Mouse (Mus musculus) hindbrain, embryonic 12.5 days (tissue): Measurements from ENCODE around the gene Rabgap1l. TPM values are rescaled to one million over a fixed set of nuclear protein-coding genes. Genes with fewer than 3 reads are reported as not detected.
"Not testable (repeated sequence)": the region's sequence is repeated elsewhere in the genome, so short reads cannot be mapped to it uniquely, and the experiment has no call there.

ENCODE experiments used
- ATAC-seq: fragments of 200-750 bp; cut with Nextera tagmentation; 2 replicates; pipeline ENCODE4 v1.8.0; 2017; ENCODE audit warnings: moderate TSS enrichment; ENCODE audit not compliant: low FRiP score
- H3K27ac ChIP-seq: fragments of 300-500 bp; sonication (generic); 2 replicates; pipeline ENCODE4 v1.5.1; 2016; ENCODE audit warnings: mild to moderate bottlenecking
- H3K27me3 ChIP-seq: fragments of 300-500 bp; sonication (generic); 2 replicates; pipeline ENCODE4 v1.6.1; 2016; ENCODE audit warnings: mild to moderate bottlenecking
- H3K36me3 ChIP-seq: fragments of 300-500 bp; sonication (generic); 2 replicates; pipeline ENCODE4 v1.6.1; 2016; ENCODE audit warnings: mild to moderate bottlenecking
- H3K4me1 ChIP-seq: fragments of 300-500 bp; sonication (generic); 2 replicates; pipeline ENCODE4 v1.6.1; 2016
- H3K4me2 ChIP-seq: fragments of 300-500 bp; sonication (generic); replicated peaks from 2 replicates; pipeline ENCODE4 v1.6.1; 2016; ENCODE audit warnings: mild to moderate bottlenecking
- H3K4me3 ChIP-seq: fragments of 300-500 bp; sonication (generic); 2 replicates; pipeline ENCODE4 v1.5.1; 2016; ENCODE audit warnings: mild to moderate bottlenecking
- H3K9ac ChIP-seq: fragments of 300-500 bp; sonication (generic); 2 replicates; pipeline ENCODE4 v1.6.1; 2016; ENCODE audit warnings: mild to moderate bottlenecking, moderate library complexity
- H3K9me3 ChIP-seq: fragments of 300-500 bp; sonication (generic); replicated peaks from 2 replicates; pipeline ENCODE4 v1.6.1; 2016; ENCODE audit warnings: mild to moderate bottlenecking
- WGBS: fragments of 180-500 bp; shearing (Covaris S2); methylation state at CpG from one replicate; pipeline ENCODE4 v1.1.7; 2016; 5-methylcytosine and 5-hydroxymethylcytosine counted together
- polyA plus RNA-seq: library from polyadenylated mRNA; unstranded; fragments of >200 nt; fragmentation: Nextera tagmentation; extraction: Ambion mirVana; gene quantifications from 2 replicates; pipeline ENCODE4 v1.2.1, GENCODE M21; 2016

Rabgap1l gene
- polyA plus RNA-seq, 1 experiment from 2014 or later: 20.5 TPM

- peak overlapping the region; percentile 2; the same call in 1 of the 2 replicates for H3K4me2 ChIP-seq
- no peak overlapping the region for H3K4me3 ChIP-seq
- peaks cover 4% of the 10 kb centered on the region for H3K4me1 ChIP-seq
- H3K27me3 ChIP-seq: no peaks in the 10 kb centered on the region
- peak overlapping the region; percentile 62 for H3K27ac ChIP-seq
- H3K36me3 ChIP-seq: no peaks in the 10 kb centered on the region
- ATAC-seq: peak; percentile 74
- H3K9me3 ChIP-seq: no peaks in the 10 kb centered on the region
- H3K9ac ChIP-seq: no peak overlapping the region
- WGBS: 67% methylated on average over 5 of the region's 5 CpGs
These were observed 505.9 kb downstream of the Rabgap1l start for GRCm38 (mm10) chr1:160287058-160287645.

- peak; percentile 60; the same call in 1 of the 2 replicates for ATAC-seq
- peaks cover 4% of the 10 kb centered on the region for H3K4me1 ChIP-seq
- no peaks in the 10 kb centered on the region for H3K9me3 ChIP-seq
- no peak overlapping the region for H3K9ac ChIP-seq
- no peaks in the 10 kb centered on the region for H3K36me3 ChIP-seq
- H3K4me3 ChIP-seq: no peak overlapping the region
- 58% methylated on average over 7 of the region's 7 CpGs for WGBS
- peak overlapping the region; percentile 62 for H3K27ac ChIP-seq
- H3K27me3 ChIP-seq: no peaks in the 10 kb centered on the region
- peak overlapping the region; percentile 2; the same call in 1 of the 2 replicates for H3K4me2 ChIP-seq
These were observed 506.5 kb downstream of the Rabgap1l start for GRCm38 (mm10) chr1:160286400-160287057.

- H3K36me3 ChIP-seq: no peaks in the 10 kb centered on the region
- WGBS: 66% methylated on average over 4 of the region's 4 CpGs
- H3K9me3 ChIP-seq: no peaks in the 10 kb centered on the region
- H3K27me3 ChIP-seq: no peaks in the 10 kb centered on the region
- ATAC-seq: no peak
- H3K4me2 ChIP-seq: no peak overlapping the region
- H3K4me3 ChIP-seq: no peak overlapping the region
- H3K9ac ChIP-seq: no peak overlapping the region
- no peak overlapping the region for H3K27ac ChIP-seq
- H3K4me1 ChIP-seq: peaks cover 4% of the 10 kb centered on the region
These were observed 508.8 kb downstream of the Rabgap1l start for GRCm38 (mm10) chr1:160284241-160284640.

- H3K27me3 ChIP-seq, H3K36me3 ChIP-seq, H3K9ac ChIP-seq, H3K9me3 ChIP-seq, H3K4me1 ChIP-seq, H3K4me3 ChIP-seq, ATAC-seq, H3K27ac ChIP-seq, H3K4me2 ChIP-seq: not testable (repeated sequence)
- WGBS: 93% methylated on average over 2 of the region's 2 CpGs
These were observed 510.7 kb downstream of the Rabgap1l start for GRCm38 (mm10) chr1:160282166-160282874.

GRCm38 (mm10) chr1:160281337-160282084, 511.5 kb downstream of the Rabgap1l start:
- Histone ChIP-seq H3K4me3 (no peak overlapping the region), H3K9me3 (no peaks in the 10 kb centered on the region), H3K9ac (no peak overlapping the region), H3K27ac (no peak overlapping the region), H3K36me3 (no peaks in the 10 kb centered on the region), H3K27me3 (no peaks in the 10 kb centered on the region), H3K4me1 (no peaks in the 10 kb centered on the region), H3K4me2 (no peak overlapping the region)
- ATAC-seq: no peak
- 66% methylated on average over 3 of the region's 3 CpGs for WGBS

GRCm38 (mm10) chr1:160280603-160281002, 512.4 kb downstream of the Rabgap1l start:
- H3K4me2 ChIP-seq: no peak overlapping the region
- H3K36me3 ChIP-seq: no peaks in the 10 kb centered on the region
- WGBS: 85% methylated on average over 4 of the region's 4 CpGs
- H3K4me3 ChIP-seq: no peak overlapping the region
- no peaks in the 10 kb centered on the region for H3K27me3 ChIP-seq
- no peak overlapping the region for H3K9ac ChIP-seq
- no peak overlapping the region for H3K27ac ChIP-seq
- H3K9me3 ChIP-seq: no peaks in the 10 kb centered on the region
- ATAC-seq: no peak
- no peaks in the 10 kb centered on the region for H3K4me1 ChIP-seq

GRCm38 (mm10) chr1:160277940-160278682, 514.9 kb downstream of the Rabgap1l start:
- Histone ChIP-seq H3K9ac (no peak overlapping the region), H3K27me3 (no peaks in the 10 kb centered on the region), H3K4me3 (no peak overlapping the region), H3K27ac (no peak overlapping the region), H3K9me3 (no peaks in the 10 kb centered on the region), H3K36me3 (no peaks in the 10 kb centered on the region), H3K4me1 (no peaks in the 10 kb centered on the region), H3K4me2 (no peak overlapping the region)
- peak; percentile 77 for ATAC-seq
- 76% methylated on average over 3 of the region's 3 CpGs for WGBS

GRCm38 (mm10) chr1:160275248-160275647, 517.8 kb downstream of the Rabgap1l start:
- no peak for ATAC-seq
- Histone ChIP-seq H3K36me3 (no peaks in the 10 kb centered on the region), H3K4me3 (no peak overlapping the region), H3K4me1 (no peaks in the 10 kb centered on the region), H3K9ac (no peak overlapping the region), H3K27me3 (no peaks in the 10 kb centered on the region), H3K27ac (no peak overlapping the region), H3K9me3 (no peaks in the 10 kb centered on the region), H3K4me2 (no peak overlapping the region)
- 75% methylated on average over 2 of the region's 2 CpGs for WGBS

- Histone ChIP-seq H3K36me3 (no peaks in the 10 kb centered on the region), H3K4me2 (no peak overlapping the region), H3K4me3 (no peak overlapping the region), H3K9me3 (no peaks in the 10 kb centered on the region), H3K9ac (no peak overlapping the region), H3K4me1 (no peaks in the 10 kb centered on the region), H3K27ac (no peak overlapping the region), H3K27me3 (no peaks in the 10 kb centered on the region)
- ATAC-seq: no peak
- 85% methylated on average over 7 of the region's 7 CpGs for WGBS
These were observed 519.8 kb downstream of the Rabgap1l start for GRCm38 (mm10) chr1:160273133-160273743.

- ATAC-seq: no peak
- H3K27ac ChIP-seq: no peak overlapping the region
- H3K27me3 ChIP-seq: no peaks in the 10 kb centered on the region
- 72% methylated on average over 1 of the region's 1 CpGs for WGBS
- H3K4me1 ChIP-seq: no peaks in the 10 kb centered on the region
- no peaks in the 10 kb centered on the region for H3K9me3 ChIP-seq
- no peak overlapping the region for H3K9ac ChIP-seq
- H3K4me2 ChIP-seq: no peak overlapping the region
- H3K36me3 ChIP-seq: no peaks in the 10 kb centered on the region
- H3K4me3 ChIP-seq: no peak overlapping the region
These were observed 521.6 kb downstream of the Rabgap1l start for GRCm38 (mm10) chr1:160271282-160271967.

- no peak for ATAC-seq
- 92% methylated on average over 3 of the region's 3 CpGs for WGBS
These were observed 524.7 kb downstream of the Rabgap1l start for GRCm38 (mm10) chr1:160268322-160268721.

More at GRCm38 (mm10) chr1:160268322-160268721, 524.7 kb downstream of the Rabgap1l start:
- Histone ChIP-seq H3K4me2 (no peak overlapping the region), H3K27ac (no peak overlapping the region), H3K4me1 (no peaks in the 10 kb centered on the region), H3K4me3 (no peak overlapping the region), H3K9me3 (no peaks in the 10 kb centered on the region), H3K9ac (no peak overlapping the region), H3K27me3 (no peaks in the 10 kb centered on the region), H3K36me3 (no peaks in the 10 kb centered on the region)
